In genomic region chr13:99151121-99151520, GRCm38 (mm10) we compare ENCODE assay signal across 16 mouse cellular contexts. TPM values are rescaled to one million over a fixed set of nuclear protein-coding genes. Genes with fewer than 3 reads are reported as not detected.
A peak's percentile ranks its signal among the peaks of the same experiment; 100 is the strongest.
DNase-seq lines count a peak whose midpoint lies in the region; ATAC-seq and TF ChIP-seq lines count a peak whose summit lies in the region.
"Had no signal": no experiment of that assay in that cellular context is flagged by ENCODE, and none has a peak within 500 bp of the region (broad histone marks: within the 10 kb centered on the region; RNA-seq: fewer than 3 reads in every experiment).

No protein-coding gene starts in this region.

- H3K36me3 ChIP-seq in hindbrain, embryonic 11.5 days (ENCODE audit: control insufficient read depth, insufficient read depth, low read length): no peaks in the 10 kb centered on the region
- H3K36me3 ChIP-seq in hindbrain, embryonic 14.5 days (replicated peaks; ENCODE audit: control insufficient read depth, insufficient read depth): no peaks in the 10 kb centered on the region
- no peaks in the 10 kb centered on the region for H3K36me3 ChIP-seq in lung, postnatal 0 days (ENCODE audit: insufficient read depth, low read length)
- H3K36me3 ChIP-seq in intestine, postnatal 0 days (ENCODE audit: control insufficient read depth, insufficient read depth): no peaks in the 10 kb centered on the region
- H3K36me3 ChIP-seq: embryonic facial prominence, embryonic 13.5 days; heart, embryonic 15.5 days; midbrain, embryonic 15.5 days had no signal

- H3K4me2 ChIP-seq in hindbrain, embryonic 11.5 days (replicated peaks; ENCODE audit: low read depth, low read length): no peak overlapping the region
- H3K4me2 ChIP-seq in hindbrain, embryonic 14.5 days (replicated peaks): no peak overlapping the region
- H3K4me2 ChIP-seq in lung, postnatal 0 days (replicated peaks; ENCODE audit: low read depth, low read length): no peak overlapping the region
- no peak overlapping the region for H3K4me2 ChIP-seq in intestine, postnatal 0 days (replicated peaks; ENCODE audit: low read depth)
- H3K4me2 ChIP-seq: embryonic facial prominence, embryonic 13.5 days; heart, embryonic 15.5 days; midbrain, embryonic 15.5 days had no signal

- TF ChIP-seq CTCF in lung, postnatal 0 days (IDR thresholded peaks at IDR 0.05): peak; percentile 14; the same call in 1 of the 2 replicates
- no peak for TF ChIP-seq CTCF in lung, adult 2 months (IDR thresholded peaks at IDR 0.05; ENCODE audit: insufficient read depth, low read length)
- TF ChIP-seq CTCF in brain, embryonic 14.5 days (IDR thresholded peaks at IDR 0.05; ENCODE audit: borderline replicate concordance, extremely low read depth, insufficient read depth, insufficient read length): no peak
- 0 out of 2 replicates have a peak, but pooled peaks have one; percentile 16 for TF ChIP-seq CTCF in intestine, postnatal 0 days (IDR thresholded peaks at IDR 0.05; ENCODE audit: low read depth)

- H3K9ac ChIP-seq in hindbrain, embryonic 11.5 days (ENCODE audit: low read depth, low read length): no peak overlapping the region
- H3K9ac ChIP-seq in hindbrain, embryonic 14.5 days: no peak overlapping the region
- H3K9ac ChIP-seq in lung, postnatal 0 days (replicated peaks; ENCODE audit: low read depth): no peak overlapping the region
- H3K9ac ChIP-seq in intestine, postnatal 0 days (ENCODE audit: low read depth, low read length): no peak overlapping the region
- H3K9ac ChIP-seq: embryonic facial prominence, embryonic 13.5 days; heart, embryonic 15.5 days; liver, postnatal 0 days; midbrain, embryonic 15.5 days had no signal

- no peak for TF ChIP-seq EP300 in lung, postnatal 0 days (IDR thresholded peaks at IDR 0.05)

- H3K27ac ChIP-seq in hindbrain, embryonic 11.5 days (ENCODE audit: low read depth, low read length): no peak overlapping the region
- H3K27ac ChIP-seq in hindbrain, embryonic 14.5 days: no peak overlapping the region
- H3K27ac ChIP-seq in lung, postnatal 0 days (ENCODE audit: low read length): no peak overlapping the region
- no peak overlapping the region for H3K27ac ChIP-seq in intestine, postnatal 0 days (ENCODE audit: low read depth, low read length)
- H3K27ac ChIP-seq: embryonic facial prominence, embryonic 13.5 days; heart, embryonic 15.5 days; midbrain, embryonic 15.5 days had no signal

- no peaks in the 10 kb centered on the region for H3K27me3 ChIP-seq in hindbrain, embryonic 11.5 days (ENCODE audit: control insufficient read depth, insufficient read depth, low read length)
- no peaks in the 10 kb centered on the region for H3K27me3 ChIP-seq in hindbrain, embryonic 14.5 days (ENCODE audit: control insufficient read depth, insufficient read depth, low read length)
- no peaks in the 10 kb centered on the region for H3K27me3 ChIP-seq in lung, postnatal 0 days (replicated peaks; ENCODE audit: insufficient read depth, low read length)
- no peaks in the 10 kb centered on the region for H3K27me3 ChIP-seq in intestine, postnatal 0 days (replicated peaks; ENCODE audit: control insufficient read depth, insufficient read depth, low read length)
- H3K27me3 ChIP-seq: heart, embryonic 15.5 days; midbrain, embryonic 15.5 days had no signal

- 0 out of 2 replicates have a peak, but pooled peaks have one; percentile 10 for ATAC-seq in hindbrain, embryonic 11.5 days (ENCODE audit: low FRiP score)
- ATAC-seq in hindbrain, embryonic 14.5 days (ENCODE audit: low FRiP score): no peak
- peak; percentile 71 for ATAC-seq in lung, postnatal 0 days
- ATAC-seq in intestine, postnatal 0 days: peak; percentile 26; the same call in 1 of the 2 replicates
- ATAC-seq: CD4-positive, CD25-positive, alpha-beta regulatory T cell, adult 4 months; inflammation-experienced regulatory T-cells, adult 6 months; liver, postnatal 0 days had no signal

- H3K9me3 ChIP-seq in hindbrain, embryonic 11.5 days (ENCODE audit: control insufficient read depth, low read length): no peaks in the 10 kb centered on the region
- no peaks in the 10 kb centered on the region for H3K9me3 ChIP-seq in hindbrain, embryonic 14.5 days (ENCODE audit: control insufficient read depth, low read length)
- no peaks in the 10 kb centered on the region for H3K9me3 ChIP-seq in lung, postnatal 0 days (ENCODE audit: low read length)
- H3K9me3 ChIP-seq in intestine, postnatal 0 days (ENCODE audit: control insufficient read depth): no peaks in the 10 kb centered on the region
- H3K9me3 ChIP-seq: embryonic facial prominence, embryonic 13.5 days; heart, embryonic 15.5 days; midbrain, embryonic 15.5 days had no signal

- 46% methylated on average over 8 of the region's 8 CpGs for WGBS in hindbrain, embryonic 11.5 days
- 37% methylated on average over 8 of the region's 8 CpGs for WGBS in hindbrain, embryonic 14.5 days
- WGBS in lung, postnatal 0 days: 36% methylated on average over 8 of the region's 8 CpGs
- WGBS in lung, adult 2 months: 59% methylated on average over 8 of the region's 8 CpGs
- WGBS in intestine, postnatal 0 days: 56% methylated on average over 8 of the region's 8 CpGs

- no peak for TF ChIP-seq POLR2A in lung, adult 2 months (IDR thresholded peaks at IDR 0.05; ENCODE audit: borderline replicate concordance, extremely low read depth, low read depth, low read length)
- no peak for TF ChIP-seq POLR2A in brain, embryonic 14.5 days (IDR thresholded peaks at IDR 0.05; ENCODE audit: borderline replicate concordance, extremely low read depth, insufficient read depth, insufficient read length, poor library complexity, severe bottlenecking)

- no peaks in the 10 kb centered on the region; the same call in 1 of the 2 replicates for H3K4me1 ChIP-seq in hindbrain, embryonic 11.5 days (replicated peaks; ENCODE audit: control insufficient read depth, insufficient read depth, low read length)
- H3K4me1 ChIP-seq in hindbrain, embryonic 14.5 days (replicated peaks; ENCODE audit: control insufficient read depth, insufficient read depth, low read length): 0 out of 2 replicates have a peak, but pooled peaks cover 7% of the 10 kb centered on the region
- 0 out of 2 replicates have a peak, but pooled peaks cover 3% of the 10 kb centered on the region for H3K4me1 ChIP-seq in lung, postnatal 0 days (ENCODE audit: insufficient read depth, low read depth, low read length)
- H3K4me1 ChIP-seq in lung, adult 2 months (ENCODE audit: control insufficient read depth, insufficient read depth, low read length): no peaks in the 10 kb centered on the region
- H3K4me1 ChIP-seq in intestine, postnatal 0 days (replicated peaks; ENCODE audit: control insufficient read depth, insufficient read depth, low read length): no peaks in the 10 kb centered on the region

- DNase-seq in hindbrain, embryonic 11.5 days (ENCODE audit: low spot score): peak; percentile 36
- DNase-seq in hindbrain, embryonic 14.5 days (ENCODE audit: low spot score): no peak
- DNase-seq in lung, postnatal 0 days (ENCODE audit: low spot score): peak; percentile 69
- DNase-seq in lung, adult 2 months: no peak
- peak; percentile 48 for DNase-seq in brain, embryonic 14.5 days (ENCODE audit: low read depth)
- DNase-seq in ovary, postnatal 36 days (ENCODE audit: low spot score): no peak
- DNase-seq in urinary bladder, postnatal 10 days (ENCODE audit: low spot score): no peak
- DNase-seq: cerebellum, adult 8-10 months; liver, postnatal 0 days; right cerebral cortex, postnatal 4 days had no signal

- H3K4me3 ChIP-seq in hindbrain, embryonic 11.5 days (ENCODE audit: low read depth, low read length): no peak overlapping the region
- H3K4me3 ChIP-seq in hindbrain, embryonic 14.5 days (replicated peaks; ENCODE audit: low read length): no peak overlapping the region
- no peak overlapping the region for H3K4me3 ChIP-seq in lung, postnatal 0 days (ENCODE audit: low read depth, low read length)
- no peak overlapping the region for H3K4me3 ChIP-seq in lung, adult 2 months (replicated peaks; ENCODE audit: extremely low read depth, low read depth, low read length)
- H3K4me3 ChIP-seq in intestine, postnatal 0 days (ENCODE audit: low read depth, low read length): no peak overlapping the region
- H3K4me3 ChIP-seq: embryonic facial prominence, embryonic 13.5 days; heart, embryonic 15.5 days; midbrain, embryonic 15.5 days had no signal

RNA-seq across cellular contexts. Expression of gene Zfp366, which starts 33.5 kb away (rescaled TPM):
- polyA plus RNA-seq in hindbrain, embryonic 11.5 days (2014; fragmentation: Nextera tagmentation; extraction: Ambion mirVana): 0.91 and 0.95 TPM in 2 replicates
- polyA plus RNA-seq in hindbrain, embryonic 14.5 days (2014; fragmentation: Nextera tagmentation; extraction: Ambion mirVana): 0.78 and 1.3 TPM in 2 replicates
- 1.6 and 2.0 TPM in 2 replicates for polyA plus RNA-seq in lung, postnatal 0 days (2015; fragmentation: Nextera tagmentation; extraction: Ambion mirVana)
- 13.6 and 14.5 TPM in 2 replicates for polyA plus RNA-seq in lung, adult 2 months (2012; rRNA removed)
- polyA plus RNA-seq in brain, embryonic 14.5 days (2012; rRNA removed): 1.1 and 4.4 TPM in 2 replicates
- 0.38 and 0.39 TPM in 2 replicates for polyA plus RNA-seq in intestine, postnatal 0 days (2015; fragmentation: Nextera tagmentation; extraction: Ambion mirVana)

Comparison
In these comparisons a context has a peak if more than half of its experiments do, and no peak if none do; other contexts are left out.
1. DNase-seq: peak in hindbrain, embryonic 11.5 days (single experiment), lung, postnatal 0 days (single experiment) and brain, embryonic 14.5 days (single experiment); none in hindbrain, embryonic 14.5 days (single experiment), lung, adult 2 months (single experiment), ovary, postnatal 36 days (single experiment) and urinary bladder, postnatal 10 days (single experiment).
2. CTCF ChIP-seq: peak in lung, postnatal 0 days (single experiment) and intestine, postnatal 0 days (single experiment); none in lung, adult 2 months (single experiment) and brain, embryonic 14.5 days (single experiment).